Mouse (Mus musculus) layer of hippocampus, adult 8-10 months (tissue): ENCODE data around the gene Nptxr. TPM values are rescaled to one million over a fixed set of nuclear protein-coding genes. Genes with fewer than 3 reads are reported as not detected.
A peak's percentile ranks its signal among the peaks of the same experiment; 100 is the strongest.

ENCODE experiments used
- DNase-seq, 2 experiments: peaks; one replicate each; pipeline ENCODE4 v3.0.0; 2022; ENCODE audit warnings: low spot score in 2 of 2
- total RNA-seq, 4 experiments: library from RNA; stranded (reverse); gene quantifications; 2 replicates each; pipeline ENCODE4 v1.2.4; 2022

Nptxr gene
- total RNA-seq, 4 experiments from 2014 or later, result 637 to 711 (median 646) TPM

DNA sequence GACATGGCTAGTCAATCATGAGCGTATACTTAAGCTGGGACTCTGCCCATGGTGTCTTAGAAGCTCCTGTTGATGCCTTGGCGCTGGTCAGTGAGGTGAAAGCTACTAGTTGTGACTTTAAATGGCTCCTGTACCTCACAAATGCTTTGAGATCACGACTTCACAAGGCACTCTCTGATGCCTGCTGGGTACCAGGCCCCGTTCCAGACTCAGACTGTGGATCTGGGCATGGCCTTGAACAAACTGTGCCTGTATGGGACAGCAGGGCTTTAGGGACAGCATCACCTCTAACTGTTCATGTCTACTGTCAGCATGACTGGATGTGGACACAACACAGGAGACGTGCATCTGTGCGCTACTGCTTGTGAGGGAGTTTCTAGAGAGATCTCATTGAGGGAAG lies 13.7 kb downstream of the Nptxr start:
- no peak for DNase-seq

DNA sequence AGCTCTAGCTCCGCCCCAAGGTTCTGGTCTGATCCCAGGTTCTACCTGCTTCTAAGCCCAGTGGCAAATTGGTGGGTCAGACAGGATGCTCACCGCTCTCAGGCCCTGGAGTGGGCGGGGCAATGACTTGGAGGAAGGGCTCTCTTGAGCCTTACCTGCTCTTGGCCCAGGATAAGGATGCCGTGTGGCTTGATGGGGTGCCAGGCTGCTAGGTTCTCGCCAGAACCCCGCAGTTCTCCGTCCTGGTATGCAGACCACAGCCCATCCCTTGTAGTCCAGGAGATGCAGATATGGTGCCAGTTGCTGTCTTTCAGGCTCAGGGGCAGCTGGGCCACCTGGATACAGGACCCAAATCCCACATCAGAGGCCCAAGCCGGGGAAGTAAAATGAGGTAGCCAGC lies 14.5 kb downstream of the Nptxr start:
- no peak for DNase-seq

DNA sequence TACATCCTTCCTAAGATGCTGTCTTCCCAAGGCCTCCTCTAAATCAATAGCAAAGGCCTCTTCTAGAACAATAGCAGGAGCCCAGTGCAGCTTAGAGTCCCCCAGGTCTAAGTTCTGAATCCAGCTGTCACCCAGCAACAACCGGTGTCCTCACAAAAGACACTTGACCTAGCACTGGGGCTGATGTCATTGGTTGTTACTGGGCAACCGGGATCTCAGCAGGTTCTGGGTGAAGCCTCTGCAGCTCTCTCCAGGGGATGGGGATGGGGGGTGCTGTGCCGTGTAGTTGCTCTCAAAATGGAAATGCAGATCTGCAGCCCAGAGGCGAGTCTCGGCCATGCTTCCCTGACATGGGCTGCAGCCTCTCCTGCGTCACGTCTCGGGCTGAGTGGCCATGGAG lies 16.8 kb downstream of the Nptxr start:
- DNase-seq, result no peak

DNA sequence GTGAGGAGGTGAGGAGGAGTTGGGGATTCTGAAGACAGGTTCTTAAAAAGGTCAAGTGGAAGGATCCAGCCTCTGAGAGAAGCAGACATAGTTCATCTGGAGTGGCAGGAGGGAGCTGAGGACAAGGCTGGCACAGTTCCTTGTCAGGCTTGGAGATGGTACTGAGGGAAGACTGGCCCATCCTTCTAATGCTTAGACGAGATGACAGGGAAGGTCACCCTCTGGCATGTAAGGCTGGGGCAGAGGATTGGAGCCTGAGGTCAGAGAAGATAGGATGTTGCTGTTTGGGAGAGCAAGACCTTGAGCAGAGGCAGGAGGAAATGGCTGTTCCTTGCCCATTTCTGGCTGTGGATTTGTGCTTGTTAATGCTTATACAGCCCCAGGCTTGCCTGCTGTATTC lies 19.5 kb downstream of the Nptxr start:
- no peak for DNase-seq

DNA sequence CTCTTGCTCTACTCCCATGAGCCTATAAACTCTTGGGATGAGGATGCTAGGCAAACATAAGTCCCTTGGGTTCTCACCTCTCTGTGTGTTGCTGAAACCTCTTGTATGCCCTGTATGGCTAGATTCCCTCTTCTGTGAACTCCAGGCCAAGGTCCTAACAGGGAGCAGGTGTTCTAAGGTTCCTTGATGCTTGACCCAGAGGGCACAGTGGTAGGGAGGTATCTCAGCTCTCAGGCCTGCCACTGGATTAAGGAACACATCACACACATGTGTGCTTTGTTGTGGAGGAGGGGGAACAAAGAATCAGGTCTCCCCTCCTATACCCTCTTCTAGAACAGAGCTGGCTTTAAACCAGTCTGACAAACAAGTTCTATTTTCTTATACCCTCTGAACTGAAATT lies 26.8 kb downstream of the Nptxr start, which contains the start of gene Dnal4:
Gene Dnal4, minus strand, starts transcription at position 101 of the 400 bp plus-strand sequence.
- DNase-seq, result no peak

DNA sequence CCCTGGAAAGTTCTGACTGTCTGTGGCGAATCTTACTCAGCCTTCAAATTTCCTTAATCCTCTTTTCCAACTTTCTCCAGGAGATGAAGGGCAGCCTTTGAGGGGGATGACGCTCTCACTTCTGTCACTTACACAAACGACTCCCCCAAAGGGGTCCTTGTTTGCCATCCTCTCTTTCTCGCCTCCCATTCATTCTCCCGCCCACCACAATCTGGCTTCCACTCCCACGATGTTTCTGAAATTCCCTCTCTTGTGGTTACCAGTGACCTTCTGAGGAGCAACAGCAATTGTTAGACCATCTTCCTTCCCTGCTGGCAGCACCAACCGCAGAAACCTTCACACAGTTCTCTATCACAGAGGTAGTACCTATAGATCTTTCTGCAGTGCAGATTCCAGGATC lies 28.9 kb downstream of the Nptxr start:
- no peak for DNase-seq

DNA sequence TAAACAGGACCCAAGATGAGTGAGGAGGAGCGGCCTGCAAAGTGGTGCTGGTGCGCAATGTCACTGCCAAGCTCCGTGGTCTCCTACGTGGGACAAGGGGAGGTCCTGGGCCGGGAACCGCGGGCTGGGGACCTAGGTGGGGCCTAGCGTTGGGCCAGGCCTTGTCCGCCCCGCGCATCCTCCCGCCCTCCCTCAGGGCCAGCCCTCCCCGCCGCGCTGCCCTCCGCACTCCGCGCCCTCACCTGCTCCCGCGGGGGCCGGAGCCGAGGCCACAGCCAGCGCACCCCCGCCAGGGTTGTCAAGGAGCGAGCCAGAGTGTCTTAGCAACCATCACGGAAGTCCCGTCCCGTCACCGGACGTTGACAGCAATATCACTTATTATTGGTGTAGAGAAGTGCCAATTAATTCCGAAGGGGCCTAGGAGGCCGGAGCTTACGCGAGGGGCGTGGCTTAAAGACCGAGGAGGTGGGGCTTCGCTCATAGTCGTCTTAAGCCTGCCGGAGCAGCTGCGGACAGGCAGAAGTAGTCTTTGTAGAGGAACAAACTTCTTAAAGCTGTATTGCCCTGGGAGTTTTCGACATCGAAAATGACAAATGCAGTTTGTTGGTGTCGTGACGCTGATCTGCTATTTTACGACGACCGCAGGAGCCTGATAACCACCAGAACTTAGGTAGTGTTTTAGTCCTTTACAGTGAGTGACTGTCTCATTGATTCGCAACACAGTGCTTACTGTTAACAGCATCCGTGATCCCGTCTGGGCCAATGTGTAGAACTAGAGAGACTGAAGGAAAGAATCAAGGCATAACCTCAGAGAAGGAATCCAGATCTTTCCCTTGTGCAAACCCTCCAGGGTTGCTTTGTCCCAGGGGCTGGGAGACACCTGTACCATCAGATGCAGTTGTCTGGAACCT lies 30.2 kb downstream of the Nptxr start:
- peak; percentile 96 to 97 for DNase-seq

DNA sequence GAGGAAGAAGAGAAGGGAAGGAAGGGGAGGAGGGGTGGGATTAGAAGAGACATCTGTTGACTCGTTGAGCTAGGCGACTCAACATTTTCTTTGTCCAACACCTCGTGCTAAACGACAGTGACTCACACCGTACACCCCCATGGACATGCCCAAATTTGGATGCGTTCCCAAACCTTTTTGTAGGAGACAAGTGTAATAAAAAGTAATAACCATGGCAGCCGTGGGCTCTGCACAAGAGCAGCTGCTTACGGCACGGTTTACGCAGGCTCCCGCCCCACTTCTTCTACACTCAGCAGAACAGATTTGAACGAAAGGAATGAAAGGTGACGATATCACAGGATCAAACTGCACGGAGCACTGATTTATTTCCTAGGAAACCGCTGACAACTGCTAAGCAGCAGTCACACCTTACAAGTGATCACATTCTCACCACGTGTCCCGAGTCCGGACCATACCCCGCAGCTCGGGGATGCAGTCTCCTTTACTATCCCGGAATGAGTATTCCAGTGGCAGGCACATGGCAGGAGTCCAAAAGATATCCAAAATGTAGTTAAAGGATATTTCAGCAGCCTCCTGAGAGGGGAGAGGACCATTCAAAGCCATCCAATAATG lies 33.8 kb downstream of the Nptxr start:
- no peak for DNase-seq

DNA sequence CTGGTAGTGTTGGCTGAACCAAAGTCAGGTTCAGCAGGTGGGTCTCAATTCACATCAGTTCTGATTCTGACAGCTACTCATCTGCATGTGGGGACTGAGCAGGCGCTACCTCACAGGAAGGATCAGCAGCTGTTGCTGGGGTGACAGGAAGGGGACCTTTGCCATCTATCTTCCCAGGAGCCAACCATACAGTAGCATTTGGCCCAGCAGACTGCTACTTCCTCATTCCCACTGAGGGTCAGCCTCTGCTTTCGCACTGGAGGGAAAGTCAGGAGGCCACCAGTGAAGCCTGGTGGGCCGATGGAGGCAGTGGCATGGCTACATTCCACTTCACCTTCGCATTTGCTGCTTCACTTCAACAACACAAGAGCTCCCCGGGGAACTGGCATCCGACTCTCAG lies 36.3 kb downstream of the Nptxr start:
- no peak for DNase-seq

DNA sequence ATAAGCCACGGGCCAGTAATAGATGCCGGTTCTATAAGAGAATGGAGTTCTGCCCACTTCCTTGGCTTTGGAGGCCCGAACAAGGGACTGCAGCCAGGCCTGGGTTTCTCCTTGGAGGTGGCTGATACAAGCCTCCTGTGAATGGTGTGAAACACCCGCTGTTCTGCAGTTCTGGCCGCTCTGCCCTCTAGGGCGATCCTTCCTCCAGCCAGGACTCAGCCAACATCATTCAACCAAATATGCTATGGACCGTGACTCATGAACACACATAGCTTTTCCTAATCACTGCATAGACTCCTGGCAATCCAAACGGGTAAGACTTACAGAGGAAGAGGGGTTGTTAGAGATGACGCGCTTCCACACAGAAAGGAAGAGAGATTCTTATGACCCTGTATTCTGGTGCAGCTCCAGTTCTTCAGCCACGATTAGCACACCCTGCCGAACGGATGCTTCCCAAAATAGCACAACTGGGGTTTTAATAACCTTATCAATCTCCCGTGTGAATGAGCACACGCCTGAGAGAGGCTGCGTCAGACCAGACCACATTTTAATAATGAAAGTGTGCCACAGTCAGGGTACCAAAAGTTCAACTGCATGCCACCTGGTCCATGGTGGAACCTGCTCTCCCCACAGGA lies 37.1 kb downstream of the Nptxr start:
- no peak for DNase-seq

DNA sequence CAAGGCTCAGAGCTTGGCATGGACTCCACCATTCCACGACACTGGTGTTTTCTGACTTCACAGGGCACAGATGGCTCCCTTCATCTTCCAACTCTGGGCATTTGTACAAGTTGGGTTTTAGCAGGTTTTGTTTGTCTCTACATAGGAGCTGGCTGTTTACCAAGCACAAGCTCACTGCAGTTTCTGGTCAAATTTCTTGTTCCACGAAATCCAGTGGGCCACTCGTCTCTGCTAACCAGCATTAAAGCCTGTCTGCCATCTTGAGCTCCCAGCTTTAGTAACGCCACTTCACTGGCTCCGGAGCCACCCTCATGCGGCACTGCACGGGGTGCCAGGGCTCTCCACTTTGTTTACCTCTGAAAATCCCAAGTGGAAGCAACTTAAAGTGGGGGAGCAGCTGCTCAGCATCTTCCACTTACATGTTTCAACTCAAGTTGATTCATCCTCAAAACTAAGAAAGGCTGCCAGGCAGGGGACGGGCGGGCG lies 37.9 kb downstream of the Nptxr start:
- peak in 1 of 2 experiments; percentile 70 for DNase-seq

DNA sequence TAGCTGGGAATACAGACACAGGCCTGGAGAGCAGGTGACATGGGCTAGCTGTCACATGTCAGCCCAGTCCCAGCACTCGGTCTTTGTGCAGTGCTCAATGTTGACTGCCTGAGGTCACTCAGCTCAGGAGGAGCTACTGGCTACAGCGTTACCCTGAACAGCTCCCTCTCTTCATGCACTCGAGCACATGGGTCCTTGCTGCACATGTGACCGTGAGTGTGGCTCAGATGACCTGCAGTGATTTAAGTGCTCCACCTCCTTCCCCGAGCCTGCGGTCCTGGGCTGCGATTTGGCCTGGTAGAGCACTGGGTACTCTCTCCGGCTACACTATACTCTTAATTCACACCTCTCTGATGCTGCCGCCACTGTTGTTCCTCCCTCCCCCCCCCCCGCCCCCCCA lies 38.4 kb downstream of the Nptxr start:
- no peak for DNase-seq

DNA sequence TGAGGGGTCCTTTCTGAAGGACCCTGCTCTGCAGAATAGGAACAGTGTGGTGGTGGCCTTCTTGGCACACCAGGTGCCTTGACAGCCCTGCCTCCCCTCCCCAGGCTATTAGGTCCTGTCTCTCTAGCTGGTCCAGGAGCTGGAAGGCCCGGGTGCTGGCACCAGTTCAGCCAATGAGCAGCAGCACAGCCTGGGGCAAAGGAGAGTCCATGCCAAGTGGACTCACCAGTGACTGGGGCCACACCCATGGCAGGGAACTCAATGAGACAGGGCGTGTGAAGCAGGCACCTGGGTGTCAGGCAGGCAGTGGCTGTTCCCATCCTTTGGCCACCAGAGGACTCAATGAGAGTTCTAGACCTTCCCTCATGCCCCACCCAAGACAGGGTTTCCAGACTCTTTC lies 39.2 kb downstream of the Nptxr start:
- DNase-seq, result no peak

DNA sequence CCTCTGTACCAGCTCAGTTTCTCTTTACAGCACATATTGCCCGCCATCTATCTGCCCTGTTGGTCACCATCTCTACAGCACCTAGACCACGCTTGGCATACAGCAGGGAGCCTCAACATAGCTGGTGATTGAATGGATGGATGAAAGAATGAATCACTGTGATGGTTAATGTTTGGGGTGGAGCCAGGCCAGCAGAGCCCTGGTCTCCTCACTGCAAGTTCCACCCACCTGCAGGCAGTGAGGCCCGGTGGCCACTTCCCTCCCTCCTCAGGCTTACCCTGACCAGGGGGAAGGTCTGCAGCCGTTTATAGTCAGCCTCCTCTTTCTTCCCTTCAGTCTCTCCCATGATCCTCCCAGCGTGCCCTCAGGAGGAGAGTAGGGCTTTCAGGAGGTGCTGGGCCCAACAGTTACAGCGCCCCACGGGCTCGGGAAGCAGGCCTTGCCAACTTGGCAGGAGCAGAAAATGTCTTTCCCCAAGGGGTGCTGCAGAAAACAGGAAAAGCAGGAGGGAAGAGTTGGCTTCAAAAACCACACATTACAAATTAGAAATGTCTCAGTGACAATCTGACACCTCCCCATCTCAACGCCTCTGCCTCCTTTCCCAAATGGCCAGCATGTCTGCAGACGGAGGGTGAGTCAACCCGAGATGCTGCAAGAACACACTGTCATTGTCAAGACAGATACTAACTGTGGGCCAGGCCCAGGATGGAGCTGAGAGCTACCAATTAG lies 39.9 kb downstream of the Nptxr start:
- peak; percentile 68 to 75 for DNase-seq

DNA sequence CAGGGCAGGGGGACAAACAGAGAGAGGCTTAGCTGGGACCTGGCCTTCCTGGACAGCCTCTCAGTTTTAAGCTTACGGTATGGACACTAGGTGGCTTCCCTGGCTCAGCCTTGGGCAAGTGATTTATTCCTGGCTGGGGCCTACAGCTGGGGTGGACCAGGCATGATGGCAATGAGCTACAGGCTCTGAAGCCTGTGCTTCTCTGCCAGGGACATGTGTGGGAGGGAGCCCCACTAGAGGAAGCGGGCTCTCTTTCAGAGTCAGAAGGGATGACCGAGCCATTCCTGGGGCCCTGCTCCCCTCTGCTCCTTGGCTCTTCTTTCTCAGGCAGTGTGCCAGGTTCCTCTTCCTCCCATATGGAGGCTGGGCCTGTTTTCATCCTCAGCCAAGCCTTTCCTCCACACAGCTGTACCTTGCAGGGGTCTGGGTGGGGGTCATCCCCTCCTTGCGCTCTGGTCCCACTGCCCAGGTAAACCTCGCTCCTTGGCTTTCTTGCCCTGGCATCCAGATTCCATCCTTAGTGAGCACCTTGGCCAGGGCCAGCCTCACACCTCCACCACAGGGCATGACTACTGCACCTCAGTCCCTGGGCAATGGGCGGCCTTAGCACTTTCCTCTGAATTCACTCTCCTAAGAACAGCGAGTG lies 40.8 kb downstream of the Nptxr start:
- DNase-seq, result no peak

DNA sequence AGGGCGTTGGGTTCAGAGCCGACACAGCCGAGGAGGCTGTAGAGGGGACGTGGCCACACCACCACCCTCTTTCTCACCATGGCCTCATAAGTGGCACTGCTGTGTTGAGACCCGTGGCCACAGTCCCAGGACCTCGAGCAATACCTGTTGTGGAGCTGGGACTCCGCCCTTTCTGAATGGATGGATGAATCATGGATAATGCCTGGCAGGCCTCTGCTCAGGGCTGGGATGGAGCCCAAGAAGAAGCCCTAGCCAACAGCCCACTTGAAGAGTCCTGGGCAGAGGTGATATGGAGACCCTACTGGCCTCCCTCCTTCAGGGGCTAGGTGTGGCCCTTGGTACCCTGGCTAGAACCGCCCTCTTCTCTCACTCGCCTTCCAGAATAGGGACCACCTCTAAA lies 41.6 kb downstream of the Nptxr start:
- no peak for DNase-seq

DNA sequence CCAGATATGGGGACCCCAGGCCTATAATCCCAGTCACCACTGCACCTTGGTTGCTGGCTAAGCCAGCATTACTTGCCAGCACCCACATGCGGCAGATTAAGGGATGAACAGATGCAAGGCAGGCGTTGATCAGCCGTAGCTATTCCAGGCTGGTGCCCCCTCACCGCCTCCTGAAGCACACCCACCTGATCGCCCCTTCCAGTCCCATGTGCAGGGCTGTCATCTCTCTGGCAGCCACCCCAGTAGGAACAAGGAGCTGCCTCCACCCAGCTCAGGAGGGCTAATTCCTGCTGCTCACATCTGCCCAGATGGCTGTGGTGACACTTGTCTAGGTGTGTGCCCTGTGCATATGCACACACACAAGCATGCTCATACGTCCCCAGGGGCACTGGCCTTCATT lies 43.6 kb downstream of the Nptxr start:
- no peak for DNase-seq

DNA sequence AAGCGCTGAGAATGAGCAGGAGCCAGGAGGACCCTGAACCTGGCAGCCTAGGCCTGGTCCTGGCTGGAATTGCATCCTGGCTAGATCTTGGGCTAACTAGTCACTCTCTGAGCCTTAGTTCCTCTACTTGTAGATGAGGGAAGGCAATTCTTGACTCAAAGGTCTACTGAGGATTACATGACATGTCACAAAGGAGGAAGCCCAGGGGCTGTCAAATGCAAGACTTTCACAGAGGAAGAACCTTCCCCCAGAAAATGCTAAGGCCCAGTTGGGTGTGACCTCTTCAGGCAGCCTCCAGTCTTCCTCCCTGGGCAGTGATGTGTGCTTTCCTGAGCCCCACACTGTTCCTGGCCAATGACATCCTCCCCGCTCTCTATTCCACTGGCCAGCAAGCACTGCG lies 47.4 kb downstream of the Nptxr start:
- no peak for DNase-seq

DNA sequence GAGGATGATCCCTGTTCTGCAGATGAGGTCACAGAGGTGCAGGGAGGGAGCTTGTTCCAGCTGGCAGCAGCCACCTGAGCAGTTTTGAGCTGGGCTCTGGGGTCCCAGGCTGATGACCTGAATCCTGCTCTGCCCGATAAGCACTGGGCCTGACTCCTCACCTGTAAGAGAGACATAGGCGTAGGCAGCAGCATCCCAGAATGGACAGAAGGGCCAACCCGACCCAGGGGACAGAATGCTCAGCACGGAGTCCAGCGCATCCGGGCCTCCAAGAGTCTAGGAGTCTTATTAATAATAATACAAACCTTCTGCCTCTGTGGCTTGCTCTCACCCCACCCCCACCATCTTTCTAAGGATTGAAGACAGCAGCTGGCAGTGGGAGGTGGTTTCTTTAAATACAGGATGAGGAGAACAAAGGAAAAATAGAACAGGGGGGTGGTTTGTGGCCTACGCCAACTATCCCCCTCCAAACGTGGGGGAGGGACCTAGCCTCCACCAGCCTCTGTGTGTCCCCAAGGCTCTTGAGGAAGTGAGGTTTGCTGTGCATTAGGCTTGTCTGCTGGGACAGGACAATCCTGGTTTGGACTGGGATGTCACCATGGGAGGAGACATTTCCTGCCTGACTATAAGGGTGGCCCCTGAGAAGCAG lies 48.5 kb downstream of the Nptxr start:
- DNase-seq, result no peak

DNA sequence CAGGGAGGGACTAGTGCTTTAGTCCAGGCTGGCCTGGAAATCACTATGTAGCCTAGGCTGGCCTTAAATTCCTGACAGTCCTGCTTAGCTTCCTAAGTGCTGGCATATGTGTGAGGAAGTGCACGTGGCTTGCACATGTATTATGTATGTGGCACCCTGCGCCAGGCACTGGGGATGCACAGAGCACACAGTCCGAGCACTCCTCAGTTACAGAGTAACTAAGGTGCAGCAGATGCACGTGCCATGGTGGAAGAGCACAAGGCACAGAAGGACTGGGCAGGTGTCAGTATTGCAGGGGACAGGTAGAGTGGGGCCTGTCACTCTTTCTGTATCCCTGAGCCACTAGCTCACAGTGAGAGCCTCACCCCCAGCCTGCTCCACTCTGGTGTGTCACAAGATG lies 49.4 kb downstream of the Nptxr start:
- DNase-seq, result no peak

DNA sequence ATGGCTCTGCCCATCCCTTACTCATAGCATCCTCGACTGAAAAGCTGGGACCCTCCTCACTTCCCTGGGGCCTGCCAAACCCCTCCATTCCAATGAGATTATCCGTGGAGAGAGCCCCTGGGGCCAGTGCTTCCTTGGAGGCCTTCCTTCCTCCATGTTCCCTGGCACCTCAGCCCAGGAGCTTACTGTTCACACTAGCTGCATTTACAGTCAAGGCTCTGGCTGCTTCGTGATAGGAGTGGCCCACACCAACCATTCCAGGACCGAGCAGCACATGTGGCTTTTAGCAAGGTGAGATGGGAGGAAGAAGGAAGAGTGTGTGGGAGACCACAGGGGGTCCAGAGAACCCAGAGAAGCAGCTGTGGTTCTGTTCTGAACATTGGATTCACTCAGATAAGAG lies 50.7 kb downstream of the Nptxr start:
- no peak for DNase-seq
